Mouse (Mus musculus) stomach, embryonic 14.5 days (tissue): Measurements from ENCODE around the gene Cenpo. TPM values are rescaled to one million over a fixed set of nuclear protein-coding genes. Genes with fewer than 3 reads are reported as not detected.

Source experiments
- ATAC-seq: fragments of 200-750 bp; cut with Nextera tagmentation; 2 replicates; pipeline ENCODE4 v1.8.0; 2017; ENCODE audit warnings: low read depth, moderate TSS enrichment; ENCODE audit not compliant: insufficient number of reproducible peaks, insufficient read depth, low FRiP score
- H3K27ac ChIP-seq: fragments of 300-500 bp; sonication (generic); 2 replicates; pipeline ENCODE4 v1.5.1; 2014; ENCODE audit warnings: mild to moderate bottlenecking, low read length, moderate library complexity, mixed read lengths
- H3K27me3 ChIP-seq: fragments of 300-500 bp; sonication (generic); 2 replicates; pipeline ENCODE4 v1.6.1; 2014; ENCODE audit warnings: low read length, control low read depth, mixed read lengths; ENCODE audit not compliant: control insufficient read depth, insufficient read depth
- H3K36me3 ChIP-seq: fragments of 300-500 bp; sonication (generic); 2 replicates; pipeline ENCODE4 v1.6.1; 2014; ENCODE audit warnings: mild to moderate bottlenecking, control low read depth, low read length, moderate library complexity, mixed read lengths; ENCODE audit not compliant: control insufficient read depth, insufficient read depth
- H3K4me1 ChIP-seq: fragments of 300-500 bp; sonication (generic); 2 replicates; pipeline ENCODE4 v1.6.1; 2014; ENCODE audit warnings: low read length, control low read depth, mixed read lengths; ENCODE audit not compliant: control insufficient read depth, insufficient read depth
- H3K4me2 ChIP-seq: fragments of 300-500 bp; sonication (generic); replicated peaks from 2 replicates; pipeline ENCODE4 v1.6.1; 2014; ENCODE audit warnings: low read depth, low read length, control low read depth
- H3K4me3 ChIP-seq: fragments of 300-500 bp; sonication (generic); 2 replicates; pipeline ENCODE4 v1.5.1; 2014; ENCODE audit warnings: low read depth, low read length, control low read depth
- H3K9ac ChIP-seq: fragments of 300-500 bp; sonication (generic); replicated peaks from 2 replicates; pipeline ENCODE4 v1.6.1; 2014; ENCODE audit warnings: low read depth, mild to moderate bottlenecking, control low read depth, low read length, moderate library complexity, mixed read lengths
- H3K9me3 ChIP-seq: fragments of 300-500 bp; sonication (generic); 2 replicates; pipeline ENCODE4 v1.6.1; 2016; ENCODE audit warnings: low read depth, low read length, control low read depth; ENCODE audit not compliant: control insufficient read depth
- WGBS: fragments of 180-500 bp; shearing (Covaris S2); extraction: QIAGEN DNeasy Blood & Tissue Kit; methylation state at CpG from one replicate; pipeline ENCODE4 v1.1.7; 2014; 5-methylcytosine and 5-hydroxymethylcytosine counted together
- polyA plus RNA-seq: library from polyadenylated mRNA; unstranded; fragments of >200 nt; fragmentation: Nextera tagmentation; extraction: Ambion mirVana; gene quantifications from 2 replicates; pipeline ENCODE4 v1.2.1, GENCODE M21; 2014

Cenpo gene
- 15.6 and 17.0 TPM in 2 replicates for polyA plus RNA-seq

DNA sequence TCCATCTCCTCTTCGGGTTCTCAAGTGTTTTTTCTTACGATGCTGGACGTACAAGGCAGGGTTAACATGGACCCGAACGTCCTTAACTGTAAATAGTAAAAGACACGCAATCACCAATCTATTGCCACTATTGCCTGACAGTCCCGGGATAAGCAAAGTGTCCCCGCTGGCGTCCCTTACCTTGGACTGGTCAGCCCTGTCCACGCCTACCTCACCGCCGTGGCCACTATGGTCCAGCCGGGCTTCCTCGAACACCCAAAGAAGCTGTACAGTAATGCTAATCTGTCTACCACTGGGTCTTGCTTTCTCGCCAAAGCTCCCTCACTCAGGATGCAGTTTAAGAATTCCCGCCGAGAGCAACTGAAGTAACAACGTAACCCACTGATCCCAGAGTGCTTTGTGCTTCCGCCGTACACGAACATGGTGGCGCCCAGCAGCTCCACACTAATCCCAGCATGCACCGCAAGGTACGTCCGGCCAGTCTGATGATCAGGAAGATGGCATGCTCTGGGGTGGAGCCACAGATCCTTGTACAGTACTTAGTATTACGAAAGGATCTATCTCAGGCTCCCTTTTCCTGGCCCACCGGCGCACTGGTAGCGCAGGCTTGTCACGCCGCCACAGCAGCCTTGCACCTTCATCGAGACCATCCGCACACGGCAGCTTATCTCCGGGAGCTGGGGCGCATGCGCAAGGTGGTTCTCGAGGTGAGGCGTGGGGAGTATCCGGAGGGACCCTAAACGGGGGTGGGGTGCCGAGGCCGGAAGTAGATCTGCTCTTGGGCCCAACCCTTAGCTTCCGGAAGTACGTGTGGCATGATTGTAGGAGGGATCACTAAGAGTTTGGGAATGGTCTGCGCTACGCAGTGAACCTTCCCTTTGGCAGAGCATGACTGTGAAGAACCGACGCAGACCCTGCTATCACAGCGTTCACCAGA lies at the start of gene Cenpo, which contains the start of gene Ptrhd1:
Gene Cenpo (minus strand): TSS at position 723 of the 937 bp plus-strand sequence.
Gene Ptrhd1 (plus strand): TSS at position 456 of the 937 bp plus-strand sequence.
- H3K27ac ChIP-seq: peak within 1 kb of the TSS; percentile 94
- H3K27me3 ChIP-seq: no peaks in the 10 kb centered on the region
- H3K4me2 ChIP-seq: peak within 1 kb of the TSS; percentile 53
- H3K36me3 ChIP-seq: peaks cover 7% of the 10 kb centered on the region; the same call in 1 of the 2 replicates
- H3K9me3 ChIP-seq: no peaks in the 10 kb centered on the region
- peaks cover 10% of the 10 kb centered on the region; the same call in 1 of the 2 replicates for H3K4me1 ChIP-seq
- peak within 1 kb of the TSS; percentile 76 for H3K4me3 ChIP-seq
- under 1% methylated on average over 50 of the region's 50 CpGs for WGBS
- ATAC-seq: peak; percentile 97
- peak within 1 kb of the TSS; percentile 50 for H3K9ac ChIP-seq

DNA sequence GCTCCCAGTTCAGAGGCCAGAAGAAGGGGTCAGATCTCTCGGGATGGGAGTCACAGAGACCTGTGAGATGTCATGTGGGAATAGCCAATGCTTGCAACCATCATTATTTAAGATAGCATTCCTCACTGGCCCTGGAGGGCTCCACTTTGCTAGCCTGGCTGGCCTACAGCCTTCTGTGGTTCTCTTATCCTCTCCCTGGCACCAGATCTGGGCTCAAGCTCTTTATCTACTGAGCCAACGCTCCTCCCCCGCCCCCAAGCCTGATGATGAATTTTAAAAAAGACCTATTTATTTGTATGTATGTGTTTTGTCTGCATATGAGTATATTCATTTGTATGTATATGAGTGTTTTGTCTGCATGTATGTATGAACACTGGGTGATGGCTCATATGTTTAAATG lies 45.8 kb upstream of the Cenpo start:
- no peak for ATAC-seq
- 85% methylated on average over 3 of the region's 3 CpGs for WGBS

DNA sequence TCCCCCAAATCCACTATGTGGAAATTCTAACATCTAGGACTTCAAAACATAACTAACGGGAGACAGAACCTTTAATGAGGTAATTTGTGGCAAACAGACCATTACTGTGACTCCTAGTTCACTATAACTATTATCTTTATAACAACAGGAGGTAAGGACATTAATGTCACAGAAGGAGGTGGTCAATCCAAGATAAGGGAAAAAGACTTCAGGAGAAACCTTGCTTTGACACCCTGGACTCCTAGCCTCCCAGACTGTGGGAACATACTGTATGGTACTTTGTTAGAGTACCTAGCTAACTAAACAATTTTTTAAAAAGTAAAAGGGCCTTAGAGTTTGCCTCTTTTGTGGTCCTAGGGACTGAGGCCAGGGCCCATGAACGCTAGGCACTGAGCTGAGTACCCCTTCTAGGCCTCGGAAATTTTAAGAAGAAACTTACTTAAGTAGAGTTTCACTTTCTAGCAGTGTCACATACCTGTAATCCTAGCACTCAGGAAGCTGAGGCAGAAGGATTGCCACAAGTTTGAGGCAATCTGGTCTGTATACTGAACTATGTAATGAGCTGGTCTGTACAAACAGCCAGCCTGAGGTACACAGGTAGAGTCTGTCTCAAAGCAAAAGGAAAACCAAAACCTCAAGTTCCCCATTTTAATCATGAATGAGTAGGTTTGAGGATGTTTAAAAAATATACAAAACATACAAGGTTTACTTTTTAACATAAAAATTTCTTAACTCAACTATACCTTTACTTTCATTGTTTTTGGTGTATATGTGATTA lies 45.1 kb upstream of the Cenpo start:
- ATAC-seq: no peak
- H3K9me3 ChIP-seq: no peaks in the 10 kb centered on the region
- no peaks in the 10 kb centered on the region for H3K27me3 ChIP-seq
- H3K4me3 ChIP-seq: no peak overlapping the region
- no peak overlapping the region for H3K4me2 ChIP-seq
- no peak overlapping the region for H3K9ac ChIP-seq
- peaks cover 4% of the 10 kb centered on the region; the same call in 1 of the 2 replicates for H3K36me3 ChIP-seq
- H3K27ac ChIP-seq: no peak overlapping the region
- 83% methylated on average over 3 of the region's 3 CpGs for WGBS
- H3K4me1 ChIP-seq: no peaks in the 10 kb centered on the region

More for the DNA sequence above, 45.8 kb upstream of the Cenpo start:
- no peaks in the 10 kb centered on the region for H3K36me3 ChIP-seq
- H3K4me1 ChIP-seq: no peaks in the 10 kb centered on the region
- H3K4me2 ChIP-seq: no peak overlapping the region
- no peaks in the 10 kb centered on the region for H3K27me3 ChIP-seq
- H3K27ac ChIP-seq: no peak overlapping the region
- no peaks in the 10 kb centered on the region for H3K9me3 ChIP-seq
- no peak overlapping the region for H3K9ac ChIP-seq
- H3K4me3 ChIP-seq: no peak overlapping the region

DNA sequence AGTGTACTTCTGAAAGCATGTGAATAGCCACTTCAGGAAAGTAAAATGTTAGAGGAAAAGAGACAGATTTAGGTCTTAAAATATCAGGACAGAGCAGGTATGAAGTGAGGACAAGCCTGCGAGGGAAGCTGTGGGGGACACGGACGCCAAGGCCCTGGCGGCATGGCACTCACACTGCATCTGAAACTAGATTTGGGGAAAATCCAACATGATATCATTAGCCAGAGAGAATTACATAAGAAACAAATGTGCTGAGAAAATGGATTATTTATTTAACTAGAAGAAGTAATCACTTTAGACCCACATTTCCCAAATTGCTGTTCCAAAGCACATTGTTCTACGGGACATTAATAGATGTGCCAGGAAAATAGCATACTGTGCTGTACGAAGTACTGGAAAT lies 37.0 kb upstream of the Cenpo start:
- peaks cover 5% of the 10 kb centered on the region; the same call in 1 of the 2 replicates for H3K9me3 ChIP-seq
- ATAC-seq: no peak
- no peaks in the 10 kb centered on the region for H3K4me1 ChIP-seq
- 89% methylated on average over 6 of the region's 6 CpGs for WGBS
- H3K36me3 ChIP-seq: peaks cover 24% of the 10 kb centered on the region
- no peak overlapping the region for H3K9ac ChIP-seq
- H3K27me3 ChIP-seq: no peaks in the 10 kb centered on the region
- H3K4me2 ChIP-seq: no peak overlapping the region
- no peak overlapping the region for H3K4me3 ChIP-seq
- H3K27ac ChIP-seq: no peak overlapping the region

DNA sequence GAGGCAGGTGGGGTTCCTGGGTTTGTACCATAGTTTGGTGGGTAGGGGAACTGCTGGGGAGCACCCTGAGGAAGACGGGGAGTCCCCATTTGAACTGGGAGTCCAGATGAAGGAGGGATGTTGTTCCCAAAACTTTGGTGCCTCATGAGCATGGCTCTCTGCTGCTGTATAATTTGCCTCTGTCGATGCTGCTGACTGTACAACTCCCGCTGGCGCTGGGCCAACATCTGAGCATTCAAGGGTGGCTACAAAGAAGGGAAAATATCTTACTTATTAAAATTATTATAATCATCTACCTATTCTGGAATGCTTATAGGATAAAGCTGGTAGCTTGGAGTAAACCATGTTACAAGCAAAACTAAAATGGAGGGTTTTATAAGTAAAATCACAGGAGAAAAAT lies 33.7 kb upstream of the Cenpo start:
- H3K27ac ChIP-seq: no peak overlapping the region
- H3K9ac ChIP-seq: no peak overlapping the region
- WGBS: 95% methylated on average over 4 of the region's 4 CpGs
- H3K27me3 ChIP-seq: no peaks in the 10 kb centered on the region
- no peaks in the 10 kb centered on the region for H3K4me1 ChIP-seq
- H3K36me3 ChIP-seq: peaks cover 17% of the 10 kb centered on the region
- no peak for ATAC-seq
- peaks cover 5% of the 10 kb centered on the region; the same call in 1 of the 2 replicates for H3K9me3 ChIP-seq
- no peak overlapping the region for H3K4me3 ChIP-seq
- H3K4me2 ChIP-seq: no peak overlapping the region

DNA sequence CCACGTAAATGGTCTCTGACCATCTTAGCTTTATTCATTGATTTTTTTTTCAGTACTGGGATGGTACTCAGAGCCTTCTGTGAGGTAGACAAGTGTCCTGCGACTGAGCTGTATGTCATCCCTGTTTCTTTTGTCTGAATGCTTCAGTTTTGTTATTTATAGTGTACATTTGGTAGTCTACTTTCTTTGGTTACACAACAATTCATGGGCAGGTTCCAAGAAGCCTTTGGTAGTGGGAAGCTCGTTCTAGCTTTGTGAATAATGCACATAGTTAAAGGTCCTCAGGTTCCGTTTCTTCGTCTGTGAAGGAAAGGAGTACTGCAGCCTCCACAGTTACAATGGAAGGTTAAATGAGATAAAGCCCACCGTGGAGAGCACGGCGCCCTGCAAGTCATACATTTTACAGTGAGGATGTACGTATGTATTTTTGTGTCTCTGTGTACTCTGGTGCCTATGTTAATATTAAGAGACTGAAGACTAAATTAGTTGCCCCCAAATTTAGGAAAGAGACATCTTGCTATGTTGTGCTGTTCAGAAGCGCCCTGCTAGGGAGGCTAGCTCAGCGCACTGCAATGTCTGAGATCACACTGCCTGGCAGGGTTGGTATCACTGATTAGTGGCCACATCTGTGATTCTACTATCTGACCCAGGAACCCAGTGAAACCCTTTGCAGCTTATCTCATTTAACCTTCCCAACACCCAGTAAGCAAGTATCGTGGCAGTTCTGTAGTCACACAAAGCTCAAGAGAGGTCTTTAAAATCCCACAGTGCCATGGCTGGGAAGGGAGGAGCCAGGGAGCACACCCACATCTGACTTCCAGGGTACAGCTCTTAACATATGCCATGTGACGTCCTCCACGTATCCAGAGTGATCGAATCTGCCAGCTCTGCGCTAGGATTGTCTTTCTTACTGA lies 18.9 kb upstream of the Cenpo start:
- peak; percentile 37; the same call in 1 of the 2 replicates for ATAC-seq
- no peak overlapping the region for H3K27ac ChIP-seq
- H3K9ac ChIP-seq: no peak overlapping the region
- no peak overlapping the region for H3K4me3 ChIP-seq
- no peaks in the 10 kb centered on the region; the same call in 1 of the 2 replicates for H3K36me3 ChIP-seq
- H3K27me3 ChIP-seq: no peaks in the 10 kb centered on the region
- H3K9me3 ChIP-seq: no peaks in the 10 kb centered on the region
- WGBS: 76% methylated on average over 16 of the region's 16 CpGs
- no peak overlapping the region for H3K4me2 ChIP-seq
- H3K4me1 ChIP-seq: no peaks in the 10 kb centered on the region

DNA sequence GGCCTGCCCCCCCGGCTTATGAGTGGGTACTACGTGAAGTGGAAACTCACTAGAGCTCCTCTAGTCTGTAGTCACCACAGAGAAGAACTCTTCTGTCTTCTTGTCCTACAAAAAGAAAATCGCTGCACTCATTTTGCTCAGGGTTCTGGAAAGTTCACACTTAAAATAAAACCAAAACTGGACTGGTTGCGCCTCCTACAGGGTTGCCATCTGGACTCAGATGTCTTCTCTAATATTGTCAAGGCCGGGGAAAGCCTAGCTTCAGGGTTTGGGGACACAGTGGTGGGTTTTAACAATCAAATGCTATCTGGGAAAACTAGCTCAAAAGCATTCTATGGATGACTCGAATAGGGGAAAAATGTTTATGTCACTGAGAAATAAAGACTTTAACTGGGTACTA lies 15.7 kb upstream of the Cenpo start:
- WGBS: 81% methylated on average over 6 of the region's 6 CpGs
- H3K4me1 ChIP-seq: no peaks in the 10 kb centered on the region

More for the DNA sequence above, 15.7 kb upstream of the Cenpo start:
- H3K27ac ChIP-seq: no peak overlapping the region
- ATAC-seq: no peak
- H3K4me2 ChIP-seq: no peak overlapping the region
- H3K4me3 ChIP-seq: no peak overlapping the region
- no peak overlapping the region for H3K9ac ChIP-seq
- no peaks in the 10 kb centered on the region for H3K9me3 ChIP-seq
- peaks cover 4% of the 10 kb centered on the region; the same call in 1 of the 2 replicates for H3K36me3 ChIP-seq
- no peaks in the 10 kb centered on the region for H3K27me3 ChIP-seq
